Mouse (Mus musculus): ENCODE data around the gene Matn3. TPM values are rescaled to one million over a fixed set of nuclear protein-coding genes. Genes with fewer than 3 reads are reported as not detected.

Matn3 gene
- 0.07 TPM in 1 of 2 replicates, not detected in the other for polyA plus RNA-seq (2014; fragmentation: Nextera tagmentation; extraction: Ambion mirVana)

GRCm38 (mm10) chr12:8947714-8948464 is at the start of gene Matn3:
Gene Matn3 (plus strand): TSS chr12:8947929.
- peak within 1 kb of the TSS; percentile 63 for H3K9ac ChIP-seq (ENCODE audit: low read length)
- 1% methylated on average over 42 of the region's 42 CpGs for WGBS
- H3K36me3 ChIP-seq (ENCODE audit: control insufficient read depth, insufficient read depth, low read length) = no peaks in the 10 kb centered on the region
- H3K4me2 ChIP-seq (ENCODE audit: low read length) = peak within 1 kb of the TSS; percentile 85
- peaks cover 7% of the 10 kb centered on the region in 2 experiments; a peak in 3 of 4 replicates for H3K4me1 ChIP-seq (ENCODE audit: control insufficient read depth in 2 of 2, insufficient read depth in 2 of 2, low read length in 2 of 2)
- ATAC-seq (ENCODE audit: insufficient number of reproducible peaks, insufficient read depth, low FRiP score, low read depth) = peak; percentile 47; the same call in 1 of the 2 replicates
- no peaks in the 10 kb centered on the region for H3K9me3 ChIP-seq (ENCODE audit: control insufficient read depth, low read length)
- H3K27me3 ChIP-seq (ENCODE audit: control insufficient read depth, insufficient read depth, low read length) = peaks cover 10% of the 10 kb centered on the region; the same call in 1 of the 2 replicates
- H3K4me3 ChIP-seq (ENCODE audit: control insufficient read depth in 1 of 2, insufficient read depth in 1 of 2, low read depth in 1 of 2, low read length in 2 of 2) = peak within 1 kb of the TSS; percentile 40 to 44
- H3K27ac ChIP-seq (replicated peaks in 1 of 2; ENCODE audit: control insufficient read depth in 1 of 2, insufficient read depth in 1 of 2, low read depth in 2 of 2, low read length in 2 of 2) = no peak within 1 kb of the TSS

- Histone ChIP-seq H3K27me3 (ENCODE audit: control insufficient read depth, insufficient read depth, low read length) (no peaks in the 10 kb centered on the region), H3K36me3 (ENCODE audit: control insufficient read depth, insufficient read depth, low read length) (no peaks in the 10 kb centered on the region), H3K4me2 (ENCODE audit: low read length) (no peak overlapping the region), H3K9me3 (ENCODE audit: control insufficient read depth, low read length) (no peaks in the 10 kb centered on the region), H3K27ac (replicated peaks in 1 of 2; ENCODE audit: control insufficient read depth in 1 of 2, insufficient read depth in 1 of 2, low read depth in 2 of 2, low read length in 2 of 2) (0 out of 4 replicates have a peak overlapping the region, but pooled peaks of 1 of the 2 experiments have one; percentile 3), H3K9ac (ENCODE audit: low read length) (no peak overlapping the region), H3K4me1 (ENCODE audit: control insufficient read depth in 2 of 2, insufficient read depth in 2 of 2, low read length in 2 of 2) (peaks cover 17 to 26% of the 10 kb centered on the region in 2 experiments), H3K4me3 (ENCODE audit: control insufficient read depth in 1 of 2, insufficient read depth in 1 of 2, low read depth in 1 of 2, low read length in 2 of 2) (no peak overlapping the region)
- 66% methylated on average over 19 of the region's 19 CpGs for WGBS
- no peak for ATAC-seq (ENCODE audit: insufficient number of reproducible peaks, insufficient read depth, low FRiP score, low read depth)
Observed at GRCm38 (mm10) chr12:8898879-8899785, 48.6 kb upstream of the Matn3 start.

DNA sequence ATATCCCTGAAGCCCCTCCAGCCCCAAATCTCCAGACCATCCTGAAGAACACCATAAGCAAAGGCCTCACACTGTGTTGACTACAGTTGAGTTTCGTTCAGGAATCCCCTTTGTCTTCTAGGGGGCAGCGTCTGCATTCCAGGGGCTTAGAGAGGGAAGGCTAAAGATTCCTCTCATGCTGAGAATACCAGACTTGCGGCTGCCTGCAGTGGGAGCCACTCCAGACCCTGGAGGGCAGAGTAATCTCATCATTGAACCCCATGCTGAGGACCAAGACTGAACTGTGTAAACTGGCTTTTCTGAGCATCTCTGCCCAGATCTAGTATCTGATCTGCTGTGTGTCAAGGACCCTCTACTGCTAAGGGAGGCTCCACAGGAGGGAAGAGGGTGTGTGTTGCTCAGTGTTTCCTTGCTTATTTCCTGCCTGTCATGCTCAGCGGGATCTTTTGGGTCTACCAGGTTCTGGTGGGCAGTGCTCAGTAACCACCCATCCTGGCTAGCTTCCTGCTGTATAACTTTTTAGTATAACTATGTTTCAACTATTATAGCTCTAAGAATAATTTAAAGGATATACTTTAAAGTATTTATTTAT is 47.5 kb upstream of the Matn3 start:
- Histone ChIP-seq H3K4me1 (ENCODE audit: control insufficient read depth in 2 of 2, insufficient read depth in 2 of 2, low read length in 2 of 2) (peaks cover 17 to 30% of the 10 kb centered on the region in 2 experiments), H3K4me3 (ENCODE audit: control insufficient read depth in 1 of 2, insufficient read depth in 1 of 2, low read depth in 1 of 2, low read length in 2 of 2) (no peak overlapping the region), H3K27ac (replicated peaks in 1 of 2; ENCODE audit: control insufficient read depth in 1 of 2, insufficient read depth in 1 of 2, low read depth in 2 of 2, low read length in 2 of 2) (peak overlapping the region in 1 of 2 experiments; percentile 3; a peak in 1 of 4 replicates), H3K27me3 (ENCODE audit: control insufficient read depth, insufficient read depth, low read length) (no peaks in the 10 kb centered on the region), H3K9me3 (ENCODE audit: control insufficient read depth, low read length) (no peaks in the 10 kb centered on the region), H3K9ac (ENCODE audit: low read length) (no peak overlapping the region), H3K36me3 (ENCODE audit: control insufficient read depth, insufficient read depth, low read length) (no peaks in the 10 kb centered on the region), H3K4me2 (ENCODE audit: low read length) (no peak overlapping the region)
- ATAC-seq (ENCODE audit: insufficient number of reproducible peaks, insufficient read depth, low FRiP score, low read depth) = no peak
- 12% methylated on average over 4 of the region's 4 CpGs for WGBS

DNA sequence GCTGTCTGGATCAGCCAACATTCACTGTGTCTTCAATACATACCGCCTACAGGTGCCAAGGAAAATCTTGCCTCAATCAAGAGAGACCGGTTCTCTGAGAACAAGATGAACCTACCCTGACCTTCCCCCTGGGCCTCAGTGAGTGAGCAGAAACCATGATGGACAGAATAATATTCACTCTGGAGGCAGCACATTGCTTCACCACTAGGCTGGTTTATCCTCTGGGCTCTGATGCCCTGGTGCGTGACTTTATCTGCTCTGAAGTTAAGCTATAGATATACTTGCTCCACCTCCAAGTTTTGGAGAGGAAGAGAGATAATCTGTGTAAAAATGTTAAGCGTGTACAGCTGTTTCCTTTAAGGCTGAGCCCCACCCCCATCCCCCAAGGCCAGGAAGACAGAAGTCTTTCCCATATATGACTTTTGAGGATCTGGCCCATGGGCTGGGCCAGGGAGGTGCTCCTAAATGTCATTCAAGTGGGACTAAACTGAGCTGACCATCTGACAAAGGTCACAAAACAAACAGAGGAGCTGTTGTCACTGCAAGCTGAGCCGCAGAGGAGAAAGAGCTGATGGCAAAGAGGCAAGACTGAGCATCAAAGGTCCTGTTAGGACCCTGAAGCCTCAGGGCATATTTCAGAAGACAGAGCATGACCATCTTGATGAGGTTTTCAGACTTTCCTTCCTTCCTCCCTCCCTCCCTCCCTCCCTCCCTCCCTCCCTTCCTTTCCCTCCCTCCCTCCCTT is 46.6 kb upstream of the Matn3 start:
- Histone ChIP-seq H3K36me3 (ENCODE audit: control insufficient read depth, insufficient read depth, low read length) (no peaks in the 10 kb centered on the region), H3K9ac (ENCODE audit: low read length) (no peak overlapping the region), H3K4me1 (ENCODE audit: control insufficient read depth in 2 of 2, insufficient read depth in 2 of 2, low read length in 2 of 2) (peaks cover 17 to 30% of the 10 kb centered on the region in 2 experiments), H3K9me3 (ENCODE audit: control insufficient read depth, low read length) (no peaks in the 10 kb centered on the region), H3K4me2 (ENCODE audit: low read length) (no peak overlapping the region), H3K27me3 (ENCODE audit: control insufficient read depth, insufficient read depth, low read length) (no peaks in the 10 kb centered on the region), H3K4me3 (ENCODE audit: control insufficient read depth in 1 of 2, insufficient read depth in 1 of 2, low read depth in 1 of 2, low read length in 2 of 2) (no peak overlapping the region), H3K27ac (replicated peaks in 1 of 2; ENCODE audit: control insufficient read depth in 1 of 2, insufficient read depth in 1 of 2, low read depth in 2 of 2, low read length in 2 of 2) (peak overlapping the region in 1 of 2 experiments; percentile 3; a peak in 1 of 4 replicates)
- ATAC-seq (ENCODE audit: insufficient number of reproducible peaks, insufficient read depth, low FRiP score, low read depth) = 0 out of 2 replicates have a peak, but pooled peaks have one; percentile 13
- 16% methylated on average over 5 of the region's 5 CpGs for WGBS

DNA sequence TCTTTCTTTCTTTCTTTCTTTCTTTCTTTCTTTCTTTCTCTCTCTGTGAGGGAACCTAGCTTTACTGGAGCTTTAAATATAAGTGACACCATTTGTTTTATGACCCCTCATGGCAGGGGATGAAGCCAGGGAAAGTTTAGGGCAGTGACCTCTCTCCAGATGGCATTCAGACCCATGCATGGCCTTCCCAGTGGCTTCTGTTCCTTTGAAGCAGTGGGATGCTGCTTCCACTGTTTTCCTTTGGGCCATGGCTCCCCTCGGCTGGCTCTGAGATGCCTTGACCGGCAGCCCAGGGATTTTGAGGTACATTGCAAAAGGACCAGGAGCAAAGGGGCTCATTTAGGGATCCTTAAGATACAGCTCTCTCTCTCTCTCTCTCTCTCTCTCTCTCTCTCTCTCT is 45.8 kb upstream of the Matn3 start:
- Histone ChIP-seq H3K4me3 (ENCODE audit: control insufficient read depth in 1 of 2, insufficient read depth in 1 of 2, low read depth in 1 of 2, low read length in 2 of 2) (no peak overlapping the region), H3K9ac (ENCODE audit: low read length) (no peak overlapping the region), H3K4me2 (ENCODE audit: low read length) (no peak overlapping the region), H3K27me3 (ENCODE audit: control insufficient read depth, insufficient read depth, low read length) (no peaks in the 10 kb centered on the region), H3K36me3 (ENCODE audit: control insufficient read depth, insufficient read depth, low read length) (no peaks in the 10 kb centered on the region), H3K27ac (replicated peaks in 1 of 2; ENCODE audit: control insufficient read depth in 1 of 2, insufficient read depth in 1 of 2, low read depth in 2 of 2, low read length in 2 of 2) (no peak overlapping the region), H3K4me1 (ENCODE audit: control insufficient read depth in 2 of 2, insufficient read depth in 2 of 2, low read length in 2 of 2) (peaks cover 17 to 25% of the 10 kb centered on the region in 2 experiments), H3K9me3 (ENCODE audit: control insufficient read depth, low read length) (no peaks in the 10 kb centered on the region)
- WGBS = 37% methylated on average over 2 of the region's 2 CpGs
- ATAC-seq (ENCODE audit: insufficient number of reproducible peaks, insufficient read depth, low FRiP score, low read depth) = no peak

DNA sequence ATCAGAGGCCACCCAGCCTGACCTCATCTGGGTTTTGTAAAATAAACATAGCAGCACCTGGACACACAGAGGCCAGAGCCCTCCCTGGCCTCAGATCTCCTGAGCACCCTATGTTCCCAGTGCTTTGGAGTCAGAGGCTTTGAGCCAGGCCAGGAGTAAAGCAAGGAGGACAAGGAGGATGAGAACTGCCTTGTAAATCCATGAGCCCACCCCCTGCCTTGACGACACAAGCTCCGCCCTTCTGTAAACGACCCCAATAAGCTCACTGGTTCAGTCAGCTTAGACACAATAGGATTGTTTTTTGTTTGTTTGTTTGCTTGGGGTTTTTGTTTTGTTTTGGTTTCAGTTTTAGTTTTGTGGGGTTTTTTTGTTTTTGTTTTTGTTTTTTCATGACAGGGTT is 45.2 kb upstream of the Matn3 start:
- Histone ChIP-seq H3K4me2 (ENCODE audit: low read length) (no peak overlapping the region), H3K9ac (ENCODE audit: low read length) (no peak overlapping the region), H3K9me3 (ENCODE audit: control insufficient read depth, low read length) (no peaks in the 10 kb centered on the region), H3K27me3 (ENCODE audit: control insufficient read depth, insufficient read depth, low read length) (no peaks in the 10 kb centered on the region), H3K27ac (replicated peaks in 1 of 2; ENCODE audit: control insufficient read depth in 1 of 2, insufficient read depth in 1 of 2, low read depth in 2 of 2, low read length in 2 of 2) (no peak overlapping the region), H3K36me3 (ENCODE audit: control insufficient read depth, insufficient read depth, low read length) (no peaks in the 10 kb centered on the region), H3K4me1 (ENCODE audit: control insufficient read depth in 2 of 2, insufficient read depth in 2 of 2, low read length in 2 of 2) (peaks cover 17 to 22% of the 10 kb centered on the region in 2 experiments), H3K4me3 (ENCODE audit: control insufficient read depth in 1 of 2, insufficient read depth in 1 of 2, low read depth in 1 of 2, low read length in 2 of 2) (no peak overlapping the region)
- ATAC-seq (ENCODE audit: insufficient number of reproducible peaks, insufficient read depth, low FRiP score, low read depth) = no peak
- 39% methylated on average over 3 of the region's 3 CpGs for WGBS

Measured in heart, embryonic 14.5 days (tissue).